Mouse (Mus musculus) heart, postnatal 0 days (tissue): ENCODE results near the gene P2rx5.
A peak's percentile ranks its signal among the peaks of the same experiment; 100 is the strongest.

Experiments
- CTCF ChIP-seq: IDR thresholded peaks from 2 replicates; pipeline ENCODE4 v1.5.1; 2016; ENCODE audit warnings: antibody characterized with exemption, control low read depth, low read depth
- EP300 ChIP-seq: IDR thresholded peaks from 2 replicates; pipeline ENCODE4 v1.6.1; 2016; ENCODE audit warnings: antibody characterized with exemption, low read depth

DNA sequence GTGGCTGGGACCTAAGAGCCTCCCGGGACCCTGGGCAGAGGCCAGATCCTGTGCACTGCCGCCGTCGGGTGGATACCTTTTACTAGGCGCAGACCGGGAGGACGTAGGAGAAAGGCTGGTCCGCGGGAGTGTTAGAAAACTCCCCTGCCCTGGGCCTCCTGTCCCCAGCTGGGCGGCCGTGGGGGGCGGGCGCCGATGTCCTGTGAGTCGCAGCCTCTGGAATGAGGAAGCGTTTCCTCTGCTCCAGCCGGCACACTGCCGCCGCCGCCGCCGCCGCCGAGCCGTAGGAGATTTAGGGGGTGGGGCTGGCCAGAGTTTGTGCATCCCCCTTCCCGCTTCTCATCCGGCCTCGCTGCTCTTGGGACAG, 17.3 kb downstream of the P2rx5 start:
- TF ChIP-seq CTCF (peak; percentile 2; the same call in 1 of the 2 replicates), EP300 (no peak)
